Mouse (Mus musculus) lung, postnatal 0 days (tissue): ENCODE data around the gene Kcnt2. TPM values are rescaled to one million over a fixed set of nuclear protein-coding genes. Genes with fewer than 3 reads are reported as not detected.

Experiments used
- ATAC-seq: fragments of 200-750 bp; cut with Nextera tagmentation; 2 replicates; pipeline ENCODE4 v1.8.0; 2017; ENCODE audit warnings: moderate library complexity
- DNase-seq: peaks from one replicate; pipeline ENCODE4 v3.0.0-alpha.2; 2016; ENCODE audit warnings: low spot score
- H3K27ac ChIP-seq: fragments of 300-500 bp; sonication (generic); 2 replicates; pipeline ENCODE4 v1.5.1; 2014; ENCODE audit warnings: antibody characterized with exemption, mild to moderate bottlenecking, low read length, mixed read lengths
- H3K27me3 ChIP-seq: fragments of 300-500 bp; sonication (generic); replicated peaks from 2 replicates; pipeline ENCODE4 v1.6.1; 2014; ENCODE audit warnings: low read length, mixed read lengths; ENCODE audit not compliant: insufficient read depth
- H3K36me3 ChIP-seq: fragments of 300-500 bp; sonication (generic); 2 replicates; pipeline ENCODE4 v1.6.1; 2014; ENCODE audit warnings: low read length, mixed read lengths; ENCODE audit not compliant: insufficient read depth
- H3K4me1 ChIP-seq: fragments of 300-500 bp; sonication (generic); 2 replicates; pipeline ENCODE4 v1.6.1; 2014; ENCODE audit warnings: antibody characterized with exemption, low read depth, low read length, mixed read lengths; ENCODE audit not compliant: insufficient read depth
- H3K4me2 ChIP-seq: fragments of 300-500 bp; sonication (generic); replicated peaks from 2 replicates; pipeline ENCODE4 v1.6.1; 2014; ENCODE audit warnings: low read depth, mild to moderate bottlenecking, low read length, moderate library complexity, mixed read lengths
- H3K4me3 ChIP-seq: fragments of 300-500 bp; sonication (generic); 2 replicates; pipeline ENCODE4 v1.5.1; 2014; ENCODE audit warnings: low read depth, low read length
- H3K9ac ChIP-seq: fragments of 300-500 bp; sonication (generic); replicated peaks from 2 replicates; pipeline ENCODE4 v1.6.1; 2014; ENCODE audit warnings: low read depth, mild to moderate bottlenecking
- H3K9me3 ChIP-seq: fragments of 300-500 bp; sonication (generic); 2 replicates; pipeline ENCODE4 v1.6.1; 2016; ENCODE audit warnings: low read length, mixed read lengths
- CTCF ChIP-seq: IDR thresholded peaks from 2 replicates; pipeline ENCODE4 v1.5.1; 2016; ENCODE audit warnings: antibody characterized with exemption, mild to moderate bottlenecking
- EP300 ChIP-seq: IDR thresholded peaks from 2 replicates; pipeline ENCODE4 v1.6.1; 2016; ENCODE audit warnings: antibody characterized with exemption, mild to moderate bottlenecking, control low read depth
- WGBS: fragments of 180-500 bp; shearing (Covaris S2); extraction: QIAGEN DNeasy Blood & Tissue Kit; methylation state at CpG from one replicate; pipeline ENCODE4 v1.1.7; 2014; 5-methylcytosine and 5-hydroxymethylcytosine counted together
- polyA plus RNA-seq: library from polyadenylated mRNA; unstranded; fragments of >200 nt; fragmentation: Nextera tagmentation; extraction: Ambion mirVana; gene quantifications from 2 replicates; pipeline ENCODE4 v1.2.1, GENCODE M21; 2015

Kcnt2 gene
- polyA plus RNA-seq, 1 experiment from 2014 or later: not detected

DNA sequence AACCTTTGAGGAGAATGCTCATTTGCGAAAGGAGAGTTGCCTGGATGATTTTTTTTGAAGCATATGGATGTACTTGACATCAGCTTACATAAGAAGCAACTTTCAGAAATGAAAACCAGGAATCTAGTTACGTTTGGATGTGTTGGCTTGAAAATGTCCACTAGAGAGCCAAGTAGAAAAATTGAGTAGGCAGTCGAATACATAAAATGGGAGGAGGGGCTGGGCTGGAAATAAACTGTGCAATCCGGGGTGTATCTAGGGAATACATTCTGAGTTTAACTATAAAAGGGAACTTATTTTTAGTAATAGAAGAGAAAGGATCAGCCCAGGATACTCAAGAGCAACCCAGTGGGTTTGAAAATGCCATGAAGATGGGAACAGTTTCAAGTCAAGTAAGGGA lies 93.4 kb downstream of the Kcnt2 start:
- Histone ChIP-seq H3K9ac (no peak overlapping the region), H3K4me3 (no peak overlapping the region), H3K4me2 (no peak overlapping the region), H3K36me3 (no peaks in the 10 kb centered on the region), H3K4me1 (no peaks in the 10 kb centered on the region), H3K27ac (no peak overlapping the region), H3K9me3 (no peaks in the 10 kb centered on the region), H3K27me3 (no peaks in the 10 kb centered on the region)
- no peak for DNase-seq
- 64% methylated on average over 4 of the region's 4 CpGs for WGBS
- no peak for TF ChIP-seq CTCF
- TF ChIP-seq EP300: no peak
- ATAC-seq: no peak

DNA sequence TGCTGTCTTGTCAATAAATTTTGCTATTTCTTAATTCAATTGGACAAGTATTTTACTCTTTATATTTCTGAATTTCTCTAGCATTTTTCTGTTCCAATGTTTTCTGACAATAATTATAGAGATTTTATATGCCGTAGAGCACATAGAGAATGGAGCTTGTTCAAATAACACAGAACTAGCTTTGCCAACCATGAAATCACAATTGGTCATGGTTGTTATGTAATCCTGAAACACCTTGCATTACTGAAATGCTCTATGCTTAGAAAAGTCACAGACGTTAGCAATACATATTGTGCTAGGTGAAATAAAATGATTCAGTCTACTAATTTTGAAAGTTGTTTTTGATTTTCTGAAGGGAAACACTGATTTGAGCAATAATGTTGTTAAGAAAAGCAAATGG lies 118.8 kb downstream of the Kcnt2 start:
- H3K27me3 ChIP-seq: no peaks in the 10 kb centered on the region
- H3K4me1 ChIP-seq: no peaks in the 10 kb centered on the region
- H3K27ac ChIP-seq: no peak overlapping the region
- 90% methylated on average over 2 of the region's 2 CpGs for WGBS
- TF ChIP-seq CTCF (no peak), EP300 (no peak)
- no peak overlapping the region for H3K9ac ChIP-seq
- H3K4me2 ChIP-seq: no peak overlapping the region
- DNase-seq (no peak), ATAC-seq (no peak)
- no peak overlapping the region for H3K4me3 ChIP-seq
- H3K36me3 ChIP-seq: no peaks in the 10 kb centered on the region
- H3K9me3 ChIP-seq: no peaks in the 10 kb centered on the region

DNA sequence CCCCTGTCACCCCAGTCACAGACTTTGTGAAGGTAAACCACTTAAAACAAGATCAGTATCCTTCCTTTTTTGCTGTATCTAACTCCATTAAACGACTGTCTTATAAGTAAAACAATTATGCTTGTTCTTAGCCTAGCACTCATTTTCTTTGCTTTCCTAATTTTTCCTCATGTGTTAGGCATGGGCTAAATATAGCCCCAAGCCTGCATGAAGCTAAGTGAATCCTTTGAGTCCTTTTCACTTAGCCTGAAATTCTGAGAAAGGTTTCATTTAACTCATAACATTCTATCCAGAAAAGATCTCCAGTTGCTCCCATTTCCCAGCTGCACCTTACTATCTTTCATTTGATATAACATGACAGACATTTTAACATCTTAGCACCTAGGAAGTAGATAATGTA lies 127.6 kb downstream of the Kcnt2 start:
- DNase-seq (no peak), ATAC-seq (no peak)
- H3K27me3 ChIP-seq: no peaks in the 10 kb centered on the region
- H3K27ac ChIP-seq: no peak overlapping the region
- H3K4me2 ChIP-seq: no peak overlapping the region
- H3K36me3 ChIP-seq: no peaks in the 10 kb centered on the region
- H3K4me3 ChIP-seq: no peak overlapping the region
- no peaks in the 10 kb centered on the region for H3K9me3 ChIP-seq
- WGBS: 47% methylated on average over 1 of the region's 1 CpGs
- TF ChIP-seq EP300: no peak
- TF ChIP-seq CTCF: no peak
- no peaks in the 10 kb centered on the region for H3K4me1 ChIP-seq
- H3K9ac ChIP-seq: no peak overlapping the region

DNA sequence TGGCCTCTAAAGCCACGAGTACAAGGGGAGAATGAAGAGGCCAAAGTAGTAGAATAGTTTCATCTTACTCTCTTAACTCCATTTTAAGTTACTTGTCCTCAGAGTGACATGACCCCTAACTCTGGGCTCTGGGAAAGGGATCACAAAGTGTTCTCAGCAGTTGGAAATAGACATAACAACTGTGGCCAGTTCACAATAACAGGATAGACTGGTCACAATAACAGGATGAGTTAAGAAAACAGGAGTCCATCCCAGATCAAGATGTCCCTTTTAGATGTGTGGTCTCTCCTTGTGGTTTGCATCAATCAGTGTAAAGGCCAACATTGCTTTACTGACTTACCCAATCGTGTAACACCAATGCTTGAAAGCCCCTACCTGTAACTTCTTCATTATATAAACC lies 132.8 kb downstream of the Kcnt2 start:
- ATAC-seq: no peak
- no peak for DNase-seq
- H3K27ac ChIP-seq: no peak overlapping the region
- 44% methylated on average over 2 of the region's 2 CpGs for WGBS
- H3K4me2 ChIP-seq: no peak overlapping the region
- no peaks in the 10 kb centered on the region for H3K36me3 ChIP-seq
- no peaks in the 10 kb centered on the region for H3K4me1 ChIP-seq
- TF ChIP-seq CTCF (no peak), EP300 (no peak)
- H3K9me3 ChIP-seq: no peaks in the 10 kb centered on the region
- H3K27me3 ChIP-seq: no peaks in the 10 kb centered on the region
- no peak overlapping the region for H3K9ac ChIP-seq
- no peak overlapping the region for H3K4me3 ChIP-seq

DNA sequence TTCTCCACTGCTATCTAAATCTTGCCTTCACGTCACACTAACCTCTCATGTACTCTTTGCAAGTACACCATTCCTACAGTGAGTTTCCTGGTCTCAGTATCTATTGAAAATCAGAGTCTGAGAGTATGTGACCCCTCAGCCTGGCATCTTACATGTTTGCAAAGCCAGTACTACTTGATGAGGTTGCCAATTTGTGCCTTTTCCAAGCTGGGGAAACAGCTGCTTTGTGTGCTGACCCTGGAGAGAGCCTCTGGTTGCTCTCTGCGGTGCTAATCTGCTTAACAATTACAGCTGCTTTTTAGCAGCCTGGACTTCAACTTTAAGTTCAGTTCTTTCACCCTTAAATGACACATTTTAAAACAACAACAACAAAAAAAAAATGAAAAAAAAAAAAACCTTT lies 133.6 kb downstream of the Kcnt2 start:
- DNase-seq: no peak

DNA sequence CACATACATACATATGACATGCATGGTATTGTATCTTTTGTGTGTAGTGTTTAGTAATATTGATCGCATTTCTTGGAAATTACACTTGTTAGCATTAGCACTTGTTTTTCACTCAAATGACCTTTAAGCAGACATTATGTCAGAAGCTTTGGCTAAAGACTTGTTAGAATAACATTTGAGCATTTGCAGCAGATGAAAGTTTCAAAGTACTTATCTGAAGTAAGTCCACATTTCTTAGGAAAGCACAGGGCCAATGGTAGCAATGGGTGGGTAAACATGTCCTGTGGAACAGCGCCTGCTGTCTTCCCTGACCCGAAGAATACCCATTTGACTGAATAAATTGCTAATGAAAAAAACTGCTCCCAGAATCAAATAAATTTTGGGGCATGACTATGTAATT lies 135.1 kb downstream of the Kcnt2 start:
- TF ChIP-seq CTCF: no peak
- TF ChIP-seq EP300: no peak

More for the DNA sequence above, 133.6 kb downstream of the Kcnt2 start:
- WGBS: 56% methylated on average over 2 of the region's 2 CpGs
- Histone ChIP-seq H3K9ac (no peak overlapping the region), H3K4me3 (no peak overlapping the region), H3K27me3 (no peaks in the 10 kb centered on the region), H3K36me3 (no peaks in the 10 kb centered on the region), H3K4me1 (no peaks in the 10 kb centered on the region), H3K27ac (no peak overlapping the region), H3K9me3 (no peaks in the 10 kb centered on the region), H3K4me2 (no peak overlapping the region)
- TF ChIP-seq CTCF (no peak), EP300 (no peak)
- no peak for ATAC-seq

DNA sequence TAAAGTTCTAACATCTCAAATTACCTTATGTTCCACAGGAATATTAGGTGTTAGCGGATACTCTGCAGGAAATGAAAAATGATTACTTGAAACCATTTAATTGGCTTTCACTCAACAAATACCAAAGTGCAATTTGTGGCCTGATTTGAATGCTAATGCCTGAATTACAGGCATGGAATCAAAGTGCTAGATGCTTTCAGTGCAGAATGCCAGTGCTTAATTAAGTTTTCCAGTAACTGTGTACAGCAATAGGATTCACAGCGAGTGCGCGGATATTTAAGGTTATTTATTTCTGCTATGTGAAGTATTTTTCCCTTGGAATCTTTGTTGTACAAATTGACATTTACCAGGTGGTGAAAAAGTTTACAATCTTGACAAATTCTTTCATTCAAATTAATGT lies 144.3 kb downstream of the Kcnt2 start:
- 91% methylated on average over 4 of the region's 4 CpGs for WGBS
- Histone ChIP-seq H3K9ac (no peak overlapping the region), H3K27ac (no peak overlapping the region), H3K27me3 (no peaks in the 10 kb centered on the region), H3K36me3 (no peaks in the 10 kb centered on the region), H3K4me2 (no peak overlapping the region), H3K4me3 (no peak overlapping the region), H3K9me3 (no peaks in the 10 kb centered on the region), H3K4me1 (no peaks in the 10 kb centered on the region)
- TF ChIP-seq EP300 (no peak), CTCF (no peak)
- no peak for ATAC-seq
- DNase-seq: no peak

More for the DNA sequence above, 135.1 kb downstream of the Kcnt2 start:
- no peaks in the 10 kb centered on the region for H3K27me3 ChIP-seq
- no peaks in the 10 kb centered on the region for H3K4me1 ChIP-seq
- no peak overlapping the region for H3K27ac ChIP-seq
- ATAC-seq: no peak
- no peaks in the 10 kb centered on the region for H3K36me3 ChIP-seq
- H3K9me3 ChIP-seq: no peaks in the 10 kb centered on the region
- no peak for DNase-seq
- H3K9ac ChIP-seq: no peak overlapping the region
- H3K4me3 ChIP-seq: no peak overlapping the region
- WGBS: 81% methylated on average over 3 of the region's 3 CpGs
- H3K4me2 ChIP-seq: no peak overlapping the region
